Comparison of ENCODE assay signal across 12 mouse cellular contexts in the genomic region with DNA sequence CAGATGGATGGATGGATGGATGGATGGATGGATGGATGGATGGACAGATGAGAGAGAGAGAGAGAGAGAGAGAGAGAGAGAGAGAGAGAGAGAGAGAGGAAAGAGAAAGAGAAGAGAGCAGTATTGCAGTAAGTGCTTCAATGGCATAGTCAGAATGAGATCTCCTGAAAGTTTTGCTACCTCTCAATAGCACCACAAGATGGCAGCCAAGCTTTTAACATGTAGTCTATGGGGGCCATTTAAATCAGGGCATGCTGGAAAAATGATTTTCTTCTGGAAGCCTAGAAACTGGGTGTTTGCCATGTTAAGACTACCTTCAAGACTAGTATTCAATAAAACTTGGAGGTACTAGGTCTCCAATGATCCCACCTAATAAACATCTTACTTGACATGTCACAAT. TPM values are rescaled to one million over a fixed set of nuclear protein-coding genes. Genes with fewer than 3 reads are reported as not detected.
DNase-seq lines count a peak whose midpoint lies in the region; ATAC-seq and TF ChIP-seq lines count a peak whose summit lies in the region.
"Had no signal": no experiment of that assay in that cellular context is flagged by ENCODE, and none has a peak within 500 bp of the region (broad histone marks: within the 10 kb centered on the region; RNA-seq: fewer than 3 reads in every experiment).

No protein-coding gene starts in this region.

- peak; percentile 79 for TF ChIP-seq CTCF in intestine, postnatal 0 days (IDR thresholded peaks at IDR 0.05; ENCODE audit: low read depth)
- peak; percentile 24 for TF ChIP-seq CTCF in E14TG2a.4 (conservative IDR thresholded peaks at IDR 0.05; ENCODE audit: low read length)

- H3K27ac ChIP-seq in intestine, postnatal 0 days (ENCODE audit: low read depth, low read length) = no peak overlapping the region
- H3K27ac ChIP-seq in intestine, embryonic 16.5 days (ENCODE audit: low read length) = no peak overlapping the region
- H3K27ac ChIP-seq: liver, embryonic 13.5 days had no signal

- H3K4me2 ChIP-seq in intestine, postnatal 0 days (replicated peaks; ENCODE audit: low read depth) = no peak overlapping the region
- H3K4me2 ChIP-seq in intestine, embryonic 16.5 days (ENCODE audit: low read depth, low read length) = no peak overlapping the region
- H3K4me2 ChIP-seq: liver, embryonic 13.5 days had no signal

- no peak for ATAC-seq in intestine, postnatal 0 days
- no peak for ATAC-seq in intestine, embryonic 16.5 days

- no peaks in the 10 kb centered on the region for H3K9me3 ChIP-seq in intestine, postnatal 0 days (ENCODE audit: control insufficient read depth)
- no peaks in the 10 kb centered on the region for H3K9me3 ChIP-seq in intestine, embryonic 16.5 days (ENCODE audit: control insufficient read depth, low read length)
- H3K9me3 ChIP-seq in E14TG2a.4 (ENCODE audit: low read length) = no peaks in the 10 kb centered on the region
- H3K9me3 ChIP-seq: liver, embryonic 13.5 days had no signal

- no peaks in the 10 kb centered on the region for H3K27me3 ChIP-seq in intestine, postnatal 0 days (replicated peaks; ENCODE audit: control insufficient read depth, insufficient read depth, low read length)
- no peaks in the 10 kb centered on the region for H3K27me3 ChIP-seq in intestine, embryonic 16.5 days (replicated peaks; ENCODE audit: control insufficient read depth, insufficient read depth, low read length)
- peaks cover 5% of the 10 kb centered on the region; the same call in 1 of the 2 replicates for H3K27me3 ChIP-seq in E14TG2a.4 (ENCODE audit: insufficient read depth, low read length)

- H3K4me3 ChIP-seq in intestine, postnatal 0 days (ENCODE audit: low read depth, low read length) = no peak overlapping the region
- no peak overlapping the region for H3K4me3 ChIP-seq in intestine, embryonic 16.5 days (ENCODE audit: low read length)
- H3K4me3 ChIP-seq in E14TG2a.4 (replicated peaks; ENCODE audit: low read length) = no peak overlapping the region
- H3K4me3 ChIP-seq: liver, embryonic 13.5 days had no signal

- H3K36me3 ChIP-seq in intestine, postnatal 0 days (ENCODE audit: control insufficient read depth, insufficient read depth) = no peaks in the 10 kb centered on the region
- H3K36me3 ChIP-seq in intestine, embryonic 16.5 days (ENCODE audit: control insufficient read depth, insufficient read depth, low read length) = no peaks in the 10 kb centered on the region
- no peaks in the 10 kb centered on the region for H3K36me3 ChIP-seq in E14TG2a.4 (ENCODE audit: insufficient read depth, low read length)
- H3K36me3 ChIP-seq: liver, embryonic 13.5 days had no signal

- H3K4me1 ChIP-seq in intestine, postnatal 0 days (replicated peaks; ENCODE audit: control insufficient read depth, insufficient read depth, low read length) = no peaks in the 10 kb centered on the region
- H3K4me1 ChIP-seq in intestine, embryonic 16.5 days (ENCODE audit: control insufficient read depth, insufficient read depth, low read length) = no peaks in the 10 kb centered on the region
- H3K4me1 ChIP-seq in E14TG2a.4 (replicated peaks; ENCODE audit: low read depth, low read length) = no peaks in the 10 kb centered on the region

- DNase-seq in 3T3-L1 (ENCODE audit: low read depth, low spot score) = peak; percentile 62
- peak; percentile 11 for DNase-seq in fibroblast of lung, adult 2 months (ENCODE audit: low read depth)
- no peak for DNase-seq in cerebellum, postnatal 4 days (ENCODE audit: low spot score in 2 of 2)
- DNase-seq in testis, postnatal 10 days (ENCODE audit: low spot score) = no peak
- no peak for DNase-seq in heart, adult 11 months
- DNase-seq: cerebellum, postnatal 10 days; liver, embryonic 13.5 days; right cerebral cortex, postnatal 25 days; thymus, adult 2 months had no signal

- no peak overlapping the region for H3K9ac ChIP-seq in intestine, postnatal 0 days (ENCODE audit: low read depth, low read length)
- no peak overlapping the region for H3K9ac ChIP-seq in intestine, embryonic 16.5 days (ENCODE audit: low read depth, low read length)
- H3K9ac ChIP-seq: liver, embryonic 13.5 days had no signal

RNA-seq across cellular contexts. Expression of a gene that starts 5.4 kb away (rescaled TPM):
- 33.1 and 33.3 TPM in 2 replicates for polyA plus RNA-seq in intestine, postnatal 0 days (2015; fragmentation: Nextera tagmentation; extraction: Ambion mirVana)
- 39.2 and 41.7 TPM in 2 replicates for polyA plus RNA-seq in intestine, embryonic 16.5 days (2015; fragmentation: Nextera tagmentation; extraction: Ambion mirVana)

RNA-seq across cellular contexts. Expression of a gene that starts 44.9 kb away (rescaled TPM):
- polyA plus RNA-seq in intestine, postnatal 0 days (2015; fragmentation: Nextera tagmentation; extraction: Ambion mirVana) = 0.18 and 0.30 TPM in 2 replicates
- 0.05 and 0.20 TPM in 2 replicates for polyA plus RNA-seq in intestine, embryonic 16.5 days (2015; fragmentation: Nextera tagmentation; extraction: Ambion mirVana)
- polyA plus RNA-seq: liver, embryonic 13.5 days had no signal

RNA-seq across cellular contexts. Expression of a gene that starts 51.1 kb away (rescaled TPM):
- 46.1 and 46.2 TPM in 2 replicates for polyA plus RNA-seq in intestine, postnatal 0 days (2015; fragmentation: Nextera tagmentation; extraction: Ambion mirVana)
- 76.1 and 79.9 TPM in 2 replicates for polyA plus RNA-seq in intestine, embryonic 16.5 days (2015; fragmentation: Nextera tagmentation; extraction: Ambion mirVana)

Comparison
In these comparisons a context has a peak if more than half of its experiments do, and no peak if none do; other contexts are left out.
1. DNase-seq: peak in 3T3-L1 (single experiment) and fibroblast of lung, adult 2 months (single experiment); none in cerebellum, postnatal 4 days (0 of 2), testis, postnatal 10 days (single experiment) and heart, adult 11 months (single experiment).